ENCODE assay signal across 8 mouse cellular contexts in genomic region chr12:86858983-86859872, GRCm38 (mm10). TPM values are rescaled to one million over a fixed set of nuclear protein-coding genes. Genes with fewer than 3 reads are reported as not detected.
DNase-seq lines count a peak whose midpoint lies in the region; ATAC-seq and TF ChIP-seq lines count a peak whose summit lies in the region.

No protein-coding gene starts in this region.

- peak overlapping the region; percentile 54 for H3K27ac ChIP-seq in hindbrain, embryonic 10.5 days
- H3K27ac ChIP-seq in hindbrain, embryonic 11.5 days (ENCODE audit: low read depth, low read length), result no peak overlapping the region
- H3K27ac ChIP-seq in CH12.LX (ENCODE audit: insufficient read depth, low read depth), result peak overlapping the region; percentile 64

- H3K9ac ChIP-seq in hindbrain, embryonic 11.5 days (ENCODE audit: low read depth, low read length), result no peak overlapping the region
- H3K9ac ChIP-seq in CH12.LX (ENCODE audit: insufficient read depth, low read depth), result peak overlapping the region; percentile 22; the same call in 1 of the 2 replicates

- H3K36me3 ChIP-seq in hindbrain, embryonic 10.5 days, result no peaks in the 10 kb centered on the region
- no peaks in the 10 kb centered on the region for H3K36me3 ChIP-seq in hindbrain, embryonic 11.5 days (ENCODE audit: control insufficient read depth, insufficient read depth, low read length)
- H3K36me3 ChIP-seq in CH12.LX (replicated peaks in 1 of 2; ENCODE audit: control insufficient read depth in 1 of 2, insufficient read depth in 1 of 2, low read length in 1 of 2), result no peaks in the 10 kb centered on the region

- dilution Hi-C loops in CH12.LX (cut with MboI; ENCODE audit: extremely low pct_ligation_motif_present, extremely low pct_unique_long_range_greater_than_20kb, low sequenced_read_pairs), result no loop called here

- TF ChIP-seq CTCF in CH12.LX (conservative IDR thresholded peaks at IDR 0.05 in 1 of 2, IDR thresholded peaks at IDR 0.05 in 1 of 2; ENCODE audit: low read depth in 2 of 2, low read length in 2 of 2), result no peak

- in situ Hi-C loops in CH12.LX (cut with MboI; ENCODE audit: low pct_ligation_motif_present, low pct_unique_long_range_greater_than_20kb, low sequenced_read_pairs), result no loop called here

- no peaks in the 10 kb centered on the region for H3K79me2 ChIP-seq in CH12.LX (replicated peaks; ENCODE audit: control insufficient read depth, extremely low read depth, insufficient read depth, poor library complexity, severe bottlenecking)

- no peak for DNase-seq in hindbrain, embryonic 10.5 days (ENCODE audit: low spot score)
- no peak for DNase-seq in hindbrain, embryonic 11.5 days (ENCODE audit: low spot score)
- DNase-seq in CH12.LX (ENCODE audit: extremely low read depth), result peak; percentile 96
- DNase-seq in gonadal fat pad, adult 2 months (ENCODE audit: low read depth), result peak; percentile 76
- DNase-seq in cerebellum, adult 18-20 months, result no peak
- DNase-seq in urinary bladder, adult 2 months (ENCODE audit: low spot score), result no peak
- DNase-seq in urinary bladder, adult 18-20 months (ENCODE audit: low spot score in 2 of 2), result no peak

- TF ChIP-seq POLR2A in CH12.LX (IDR thresholded peaks at IDR 0.05; ENCODE audit: low read depth, low read length), result peak; percentile 24; the same call in 1 of the 2 replicates

- H3K4me2 ChIP-seq in hindbrain, embryonic 11.5 days (replicated peaks; ENCODE audit: low read depth, low read length), result no peak overlapping the region
- peak overlapping the region; percentile 68 for H3K4me2 ChIP-seq in CH12.LX (ENCODE audit: insufficient read depth, low read depth, poor library complexity, severe bottlenecking)

- no peak overlapping the region for H3K4me3 ChIP-seq in hindbrain, embryonic 10.5 days
- H3K4me3 ChIP-seq in hindbrain, embryonic 11.5 days (ENCODE audit: low read depth, low read length), result no peak overlapping the region
- peak overlapping the region in 2 of 3 experiments; percentile 4 to 6 for H3K4me3 ChIP-seq in CH12.LX (replicated peaks in 1 of 3; ENCODE audit: low read depth in 2 of 3, low read length in 2 of 3, poor library complexity in 1 of 3)

- no peak; the same call in none of the 2 replicates for TF ChIP-seq RAD21 in CH12.LX (IDR thresholded peaks at IDR 0.05; ENCODE audit: low read depth, low read length)

- H3K27me3 ChIP-seq in hindbrain, embryonic 10.5 days (ENCODE audit: insufficient read depth, poor library complexity, severe bottlenecking), result peaks cover 7% of the 10 kb centered on the region; the same call in 1 of the 2 replicates
- H3K27me3 ChIP-seq in hindbrain, embryonic 11.5 days (ENCODE audit: control insufficient read depth, insufficient read depth, low read length), result no peaks in the 10 kb centered on the region
- H3K27me3 ChIP-seq in CH12.LX (replicated peaks), result no peaks in the 10 kb centered on the region

- peak; percentile 94 for TF ChIP-seq EP300 in CH12.LX (IDR thresholded peaks at IDR 0.05; ENCODE audit: low read length)

- WGBS in hindbrain, embryonic 10.5 days, result 74% methylated on average over 6 of the region's 6 CpGs
- 79% methylated on average over 6 of the region's 6 CpGs for WGBS in hindbrain, embryonic 11.5 days

- ATAC-seq in hindbrain, embryonic 11.5 days (ENCODE audit: low FRiP score), result no peak
- ATAC-seq in megakaryocyte progenitor cell, adult 5-6 weeks (replicated peaks; ENCODE audit: poor library complexity), result peak; percentile 14; the same call in 1 of the 2 replicates

- no peaks in the 10 kb centered on the region for H3K9me3 ChIP-seq in hindbrain, embryonic 10.5 days
- H3K9me3 ChIP-seq in hindbrain, embryonic 11.5 days (ENCODE audit: control insufficient read depth, low read length), result no peaks in the 10 kb centered on the region
- H3K9me3 ChIP-seq in CH12.LX (replicated peaks; ENCODE audit: low read length), result no peaks in the 10 kb centered on the region

- H3K4me1 ChIP-seq in hindbrain, embryonic 10.5 days (replicated peaks), result peaks cover 30% of the 10 kb centered on the region
- no peaks in the 10 kb centered on the region; the same call in 1 of the 2 replicates for H3K4me1 ChIP-seq in hindbrain, embryonic 11.5 days (replicated peaks; ENCODE audit: control insufficient read depth, insufficient read depth, low read length)
- H3K4me1 ChIP-seq in CH12.LX (ENCODE audit: control insufficient read depth in 1 of 2, insufficient read depth in 2 of 2), result peaks cover 31 to 51% of the 10 kb centered on the region in 2 experiments

TF ChIP-seq in CH12.LX, 34 proteins besides CTCF, POLR2A, EP300 and RAD21:
- peak; percentile 53; the same call in 1 of the 2 replicates for TF ChIP-seq NELFE (IDR thresholded peaks at IDR 0.05; ENCODE audit: low read depth, low read length)
- no peak for TF ChIP-seq ZC3H11A (IDR thresholded peaks at IDR 0.05; ENCODE audit: low read depth, low read length)
- TF ChIP-seq UBTF (IDR thresholded peaks at IDR 0.05; ENCODE audit: low read depth, low read length), result no peak
- no peak for TF ChIP-seq PAX5 (IDR thresholded peaks at IDR 0.05; ENCODE audit: low read length)
- peak; percentile 69; the same call in 1 of the 2 replicates for TF ChIP-seq TBP (conservative IDR thresholded peaks at IDR 0.05; ENCODE audit: low read depth, low read length)
- no peak for TF ChIP-seq NRF1 (IDR thresholded peaks at IDR 0.05; ENCODE audit: low read depth, low read length)
- no peak; the same call in 1 of the 2 replicates for TF ChIP-seq CHD1 (IDR thresholded peaks at IDR 0.05; ENCODE audit: low read depth, low read length)
- TF ChIP-seq USF1 (IDR thresholded peaks at IDR 0.05; ENCODE audit: low read depth, low read length), result no peak
- TF ChIP-seq ZNF384 (IDR thresholded peaks at IDR 0.05; ENCODE audit: low read depth, low read length), result no peak
- TF ChIP-seq TCF12 (IDR thresholded peaks at IDR 0.05; ENCODE audit: low read depth, low read length), result peak; percentile 95
- TF ChIP-seq ELF1 (IDR thresholded peaks at IDR 0.05; ENCODE audit: low read depth, low read length), result peak; percentile 70
- no peak; the same call in 1 of the 2 replicates for TF ChIP-seq JUND (conservative IDR thresholded peaks at IDR 0.05; ENCODE audit: low read depth, low read length)
- peak; percentile 95 for TF ChIP-seq IRF4 (IDR thresholded peaks at IDR 0.05; ENCODE audit: low read depth, low read length)
- TF ChIP-seq ETS1 (conservative IDR thresholded peaks at IDR 0.05; ENCODE audit: low read depth, low read length), result peak; percentile 94
- TF ChIP-seq SIN3A (IDR thresholded peaks at IDR 0.05; ENCODE audit: low read length), result peak; percentile 53; the same call in 1 of the 2 replicates
- peak; percentile 73; the same call in 1 of the 2 replicates for TF ChIP-seq MAZ (IDR thresholded peaks at IDR 0.05; ENCODE audit: low read depth, low read length)
- TF ChIP-seq JUN (IDR thresholded peaks at IDR 0.05; ENCODE audit: insufficient read depth, low read depth, low read length), result peak; percentile 42; the same call in 1 of the 2 replicates
- TF ChIP-seq HCFC1 (IDR thresholded peaks at IDR 0.05; ENCODE audit: low read depth, low read length), result peak; percentile 24; the same call in 1 of the 2 replicates
- TF ChIP-seq BHLHE40 (IDR thresholded peaks at IDR 0.05; ENCODE audit: low read depth, low read length), result peak; percentile 82
- TF ChIP-seq MAX (IDR thresholded peaks at IDR 0.05; ENCODE audit: low read length), result no peak; the same call in 1 of the 2 replicates
- peak; percentile 88 for TF ChIP-seq MEF2A (IDR thresholded peaks at IDR 0.05; ENCODE audit: borderline replicate concordance, low read depth, low read length)
- no peak for TF ChIP-seq E2F4 (IDR thresholded peaks at IDR 0.05; ENCODE audit: insufficient replicate concordance, low read depth, low read length)
- no peak for TF ChIP-seq POLR2AphosphoS2 (IDR thresholded peaks at IDR 0.05; ENCODE audit: low read depth, low read length)
- no peak for TF ChIP-seq MYC (IDR thresholded peaks at IDR 0.05; ENCODE audit: low read depth, low read length)
- TF ChIP-seq CHD2 (IDR thresholded peaks at IDR 0.05; ENCODE audit: low read length), result peak; percentile 88
- TF ChIP-seq ZMIZ1 (IDR thresholded peaks at IDR 0.05; ENCODE audit: low read depth, low read length), result no peak
- no peak for TF ChIP-seq MXI1 (IDR thresholded peaks at IDR 0.05; ENCODE audit: low read depth, low read length)
- TF ChIP-seq ZKSCAN1 (IDR thresholded peaks at IDR 0.05; ENCODE audit: borderline replicate concordance, low read depth, low read length), result no peak
- TF ChIP-seq SMC3 (IDR thresholded peaks at IDR 0.05; ENCODE audit: low read depth, low read length), result no peak; the same call in 1 of the 2 replicates
- TF ChIP-seq MAFK (IDR thresholded peaks at IDR 0.05; ENCODE audit: insufficient replicate concordance, low read length), result 0 out of 2 replicates have a peak, but pooled peaks have one; percentile 30
- TF ChIP-seq RCOR1 (conservative IDR thresholded peaks at IDR 0.05; ENCODE audit: low read depth, low read length), result no peak

RNA-seq across cellular contexts. Expression of gene Irf2bpl, which starts 25.4 kb away (rescaled TPM):
- polyA plus RNA-seq in hindbrain, embryonic 10.5 days (2016; fragmentation: Nextera tagmentation; extraction: Ambion mirVana), result 20.3 and 34.2 TPM in 2 replicates
- polyA plus RNA-seq in hindbrain, embryonic 11.5 days (2014; fragmentation: Nextera tagmentation; extraction: Ambion mirVana), result 16.0 and 21.3 TPM in 2 replicates
- 19.6 and 21.4 TPM in 2 replicates for total RNA-seq in CH12.LX (2012; rRNA removed)
- total RNA-seq in CH12.LX (2014; rRNA removed), result 7.0 and 8.2 TPM in 2 replicates
- 10.2 and 12.1 TPM in 2 replicates for polyA plus RNA-seq in CH12.LX (2012; ENCODE audit: insufficient read length, low read depth)
- polyA plus RNA-seq in gonadal fat pad, adult 2 months (2012; rRNA removed), result 24.4 and 42.0 TPM in 2 replicates
- 1.4 and 1.8 TPM in 2 replicates for total RNA-seq in megakaryocyte progenitor cell, adult 5-6 weeks (2015)
- 1.6 and 1.7 TPM in 2 replicates for total RNA-seq in megakaryocyte progenitor cell, adult 5-6 weeks (2017)
- 29.6 and 38.2 TPM in 2 replicates for polyA plus RNA-seq in urinary bladder, adult 2 months (2012; rRNA removed)

Comparison
In these comparisons a context has a peak if more than half of its experiments do, and no peak if none do; other contexts are left out.
1. DNase-seq: peak in CH12.LX (single experiment) and gonadal fat pad, adult 2 months (single experiment); none in hindbrain, embryonic 10.5 days (single experiment), hindbrain, embryonic 11.5 days (single experiment), cerebellum, adult 18-20 months (0 of 2), urinary bladder, adult 2 months (single experiment) and urinary bladder, adult 18-20 months (0 of 2).
2. H3K4me3 ChIP-seq: peak in CH12.LX (2 of 3); none in hindbrain, embryonic 10.5 days (single experiment) and hindbrain, embryonic 11.5 days (single experiment).